Mouse (Mus musculus) hindbrain, embryonic 11.5 days (tissue): ENCODE results near the gene Cfap161. TPM values are rescaled to one million over a fixed set of nuclear protein-coding genes. Genes with fewer than 3 reads are reported as not detected.

Experiments used
- ATAC-seq: fragments of 200-750 bp; cut with Nextera tagmentation; 2 replicates; pipeline ENCODE4 v1.8.0; 2017; ENCODE audit warnings: mild to moderate bottlenecking, moderate TSS enrichment, moderate library complexity; ENCODE audit not compliant: low FRiP score
- DNase-seq: peaks from one replicate; pipeline ENCODE4 v3.0.0-alpha.2; 2015; ENCODE audit warnings: low spot score
- H3K27ac ChIP-seq: fragments of 300-500 bp; sonication (generic); 2 replicates; pipeline ENCODE4 v1.5.1; 2014; ENCODE audit warnings: mild to moderate bottlenecking, low read depth, low read length
- H3K27me3 ChIP-seq: fragments of 300-500 bp; sonication (generic); 2 replicates; pipeline ENCODE4 v1.6.1; 2014; ENCODE audit warnings: mild to moderate bottlenecking, low read length, moderate library complexity, mixed read lengths; ENCODE audit not compliant: control insufficient read depth, insufficient read depth
- H3K36me3 ChIP-seq: fragments of 300-500 bp; sonication (generic); 2 replicates; pipeline ENCODE4 v1.6.1; 2014; ENCODE audit warnings: mild to moderate bottlenecking, low read length, moderate library complexity, mixed read lengths; ENCODE audit not compliant: control insufficient read depth, insufficient read depth
- H3K4me1 ChIP-seq: fragments of 300-500 bp; sonication (generic); replicated peaks from 2 replicates; pipeline ENCODE4 v1.6.1; 2014; ENCODE audit warnings: low read length, mixed read lengths; ENCODE audit not compliant: control insufficient read depth, insufficient read depth
- H3K4me2 ChIP-seq: fragments of 300-500 bp; sonication (generic); replicated peaks from 2 replicates; pipeline ENCODE4 v1.6.1; 2014; ENCODE audit warnings: mild to moderate bottlenecking, low read depth, low read length
- H3K4me3 ChIP-seq: fragments of 300-500 bp; sonication (generic); 2 replicates; pipeline ENCODE4 v1.5.1; 2014; ENCODE audit warnings: low read depth, low read length
- H3K9ac ChIP-seq: fragments of 300-500 bp; sonication (generic); 2 replicates; pipeline ENCODE4 v1.6.1; 2014; ENCODE audit warnings: low read depth, low read length
- H3K9me3 ChIP-seq: fragments of 300-500 bp; sonication (generic); 2 replicates; pipeline ENCODE4 v1.6.1; 2016; ENCODE audit warnings: low read length; ENCODE audit not compliant: control insufficient read depth
- WGBS: fragments of 180-500 bp; shearing (Covaris S2); extraction: QIAGEN DNeasy Blood & Tissue Kit; methylation state at CpG from one replicate; pipeline ENCODE4 v1.1.7; 2014; 5-methylcytosine and 5-hydroxymethylcytosine counted together
- polyA plus RNA-seq: library from polyadenylated mRNA; unstranded; fragments of >200 nt; fragmentation: Nextera tagmentation; extraction: Ambion mirVana; gene quantifications from 2 replicates; pipeline ENCODE4 v1.2.1, GENCODE M21; 2014

Gene Cfap161
- polyA plus RNA-seq, 1 experiment from 2014 or later: 1.5 TPM

DNA sequence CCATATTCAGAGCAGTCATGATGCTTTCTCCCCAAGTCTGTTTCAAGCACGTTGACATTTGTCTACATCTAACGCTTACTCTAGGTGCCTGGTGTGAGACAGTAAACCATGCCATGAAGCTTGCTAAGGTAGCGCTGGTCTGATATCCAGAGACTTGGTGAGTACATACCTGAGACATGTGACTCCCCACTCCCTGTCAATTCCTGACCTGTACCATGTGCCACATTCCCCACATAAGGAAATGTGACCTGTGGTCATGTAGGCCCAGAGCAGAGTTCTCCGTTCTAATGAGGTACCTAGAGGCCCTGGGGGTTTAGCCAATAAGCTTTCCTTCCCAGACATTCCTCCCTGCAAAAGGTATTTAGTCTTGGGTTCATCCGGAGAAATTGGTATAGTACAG is 22.2 kb upstream of the Cfap161 start:
- no peak overlapping the region for H3K4me2 ChIP-seq
- no peaks in the 10 kb centered on the region for H3K4me1 ChIP-seq
- no peak for ATAC-seq
- H3K9me3 ChIP-seq: no peaks in the 10 kb centered on the region
- no peak overlapping the region for H3K27ac ChIP-seq
- no peak overlapping the region for H3K4me3 ChIP-seq
- H3K9ac ChIP-seq: no peak overlapping the region
- no peaks in the 10 kb centered on the region for H3K36me3 ChIP-seq
- H3K27me3 ChIP-seq: no peaks in the 10 kb centered on the region
- no peak for DNase-seq
- 92% methylated on average over 5 of the region's 5 CpGs for WGBS

DNA sequence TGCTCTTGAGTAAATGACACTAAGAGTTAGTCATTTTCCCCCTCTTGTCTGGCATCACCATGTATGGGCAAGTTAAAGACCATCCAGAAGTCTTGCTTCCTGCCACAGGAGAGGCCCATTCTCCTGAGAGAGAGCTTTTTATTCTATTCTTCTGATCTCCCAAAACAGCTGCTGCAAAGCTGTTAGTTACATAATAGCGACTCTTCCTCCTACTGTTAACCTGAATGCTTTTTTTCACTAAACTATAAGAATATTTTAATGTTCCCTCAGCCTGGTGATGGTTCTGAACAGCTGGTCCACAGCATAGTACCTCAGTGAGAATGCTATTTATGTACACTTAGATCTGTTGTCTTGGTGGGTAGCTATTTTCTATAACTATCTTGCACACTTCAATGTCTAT is 21.0 kb upstream of the Cfap161 start:
- DNase-seq (no peak), ATAC-seq (no peak)
- Histone ChIP-seq H3K9me3 (no peaks in the 10 kb centered on the region), H3K4me1 (no peaks in the 10 kb centered on the region), H3K9ac (no peak overlapping the region), H3K36me3 (no peaks in the 10 kb centered on the region), H3K4me3 (no peak overlapping the region), H3K4me2 (no peak overlapping the region), H3K27me3 (no peaks in the 10 kb centered on the region), H3K27ac (no peak overlapping the region)
- WGBS: 83% methylated on average over 1 of the region's 1 CpGs

DNA sequence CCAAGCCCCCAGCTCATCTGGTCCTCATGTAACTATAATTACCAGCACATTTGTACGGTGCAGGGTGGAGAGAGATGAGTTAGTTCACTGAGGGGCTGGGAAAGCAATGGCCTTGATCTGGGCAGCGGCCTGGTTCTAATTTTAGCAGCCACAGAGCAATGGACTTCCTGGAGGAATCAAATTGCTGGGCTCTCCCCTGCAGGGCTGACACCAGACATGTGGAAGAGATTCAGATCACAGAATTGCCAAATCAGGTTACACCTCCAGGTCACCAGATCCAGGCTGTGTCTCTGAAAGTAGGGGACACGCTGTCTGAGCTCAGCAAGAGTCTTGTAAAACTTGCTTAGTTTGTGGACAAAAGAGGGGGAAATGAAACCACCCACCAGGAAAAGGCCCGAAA is 19.3 kb upstream of the Cfap161 start:
- Histone ChIP-seq H3K9me3 (no peaks in the 10 kb centered on the region), H3K4me3 (no peak overlapping the region), H3K9ac (no peak overlapping the region), H3K4me1 (peaks cover 4% of the 10 kb centered on the region; the same call in 1 of the 2 replicates), H3K27me3 (no peaks in the 10 kb centered on the region), H3K36me3 (no peaks in the 10 kb centered on the region), H3K4me2 (no peak overlapping the region), H3K27ac (no peak overlapping the region)
- WGBS: 22% methylated on average over 4 of the region's 4 CpGs
- DNase-seq (peak; percentile 60), ATAC-seq (peak; percentile 37)

DNA sequence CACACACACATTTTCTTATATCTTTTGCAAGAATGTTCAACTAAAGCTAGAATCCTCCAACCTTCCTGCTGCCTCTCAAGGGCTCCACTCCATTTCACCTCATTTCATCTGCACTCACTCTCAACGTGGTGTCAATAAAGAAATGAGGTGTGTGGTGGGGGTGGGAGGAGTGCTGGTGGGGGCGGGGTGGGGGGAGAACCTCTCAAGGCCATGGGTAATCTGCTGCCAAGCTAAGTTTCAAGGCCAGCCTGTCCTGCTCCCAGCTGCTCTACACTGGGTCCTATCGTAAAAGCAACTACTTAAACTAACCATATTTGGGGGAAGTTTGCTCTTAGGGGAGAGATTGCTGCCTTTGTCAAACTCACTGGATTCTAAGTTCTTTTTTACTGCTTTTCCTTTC is 18.8 kb upstream of the Cfap161 start:
- WGBS: 26% methylated on average over 3 of the region's 3 CpGs
- no peaks in the 10 kb centered on the region for H3K36me3 ChIP-seq
- no peak for DNase-seq
- H3K4me2 ChIP-seq: no peak overlapping the region
- no peak overlapping the region for H3K9ac ChIP-seq
- H3K9me3 ChIP-seq: no peaks in the 10 kb centered on the region
- H3K4me3 ChIP-seq: no peak overlapping the region
- no peak for ATAC-seq
- peaks cover 4% of the 10 kb centered on the region; the same call in 1 of the 2 replicates for H3K4me1 ChIP-seq
- 0 out of 2 replicates have a peak overlapping the region, but pooled peaks have one; percentile 49 for H3K27ac ChIP-seq
- H3K27me3 ChIP-seq: no peaks in the 10 kb centered on the region

DNA sequence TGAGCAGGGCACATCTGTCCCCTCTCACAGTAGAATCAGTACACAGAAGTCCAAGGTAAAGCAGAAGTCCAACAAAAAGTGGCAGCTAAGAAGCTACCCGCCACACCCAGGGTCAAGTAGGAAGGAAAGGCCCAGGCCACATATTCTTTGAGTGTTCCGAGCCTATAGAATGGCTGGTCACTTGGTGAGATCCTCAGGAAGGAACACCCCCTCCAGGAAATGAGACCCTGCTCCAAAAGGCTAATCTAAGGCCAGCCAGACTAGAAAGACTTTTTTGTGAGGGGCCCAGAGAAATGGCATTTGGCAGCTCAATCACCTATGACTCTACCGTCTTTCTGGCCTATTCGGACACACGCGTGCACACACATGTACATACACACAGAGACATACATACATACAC is 18.3 kb upstream of the Cfap161 start:
- H3K27ac ChIP-seq: no peak overlapping the region
- DNase-seq: peak; percentile 17
- peaks cover 4% of the 10 kb centered on the region; the same call in 1 of the 2 replicates for H3K4me1 ChIP-seq

DNA sequence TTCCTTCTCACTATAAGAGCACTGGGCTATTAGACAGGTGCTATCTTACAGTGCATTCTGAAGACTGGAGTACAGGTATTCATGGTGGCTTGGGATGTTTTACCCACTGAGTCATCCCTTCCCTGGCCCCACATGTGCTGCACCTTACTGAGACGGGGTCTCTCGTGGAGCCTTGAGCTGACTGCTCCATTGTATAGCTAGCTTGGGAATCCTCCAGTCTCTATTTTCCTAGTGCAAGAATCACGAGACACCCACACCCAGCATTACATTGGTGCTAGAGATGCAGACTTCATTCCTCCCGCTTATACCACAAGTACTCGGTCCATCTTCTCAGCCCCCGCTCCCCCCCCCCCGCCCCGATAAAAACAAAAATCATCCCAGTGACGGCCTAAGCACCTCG is 17.9 kb upstream of the Cfap161 start:
- H3K27ac ChIP-seq: no peak overlapping the region
- no peak for DNase-seq

More for the DNA sequence above, 18.3 kb upstream of the Cfap161 start:
- Histone ChIP-seq H3K36me3 (no peaks in the 10 kb centered on the region), H3K4me3 (no peak overlapping the region), H3K9ac (no peak overlapping the region), H3K27me3 (no peaks in the 10 kb centered on the region), H3K4me2 (no peak overlapping the region), H3K9me3 (no peaks in the 10 kb centered on the region)
- 85% methylated on average over 6 of the region's 6 CpGs for WGBS
- no peak for ATAC-seq

DNA sequence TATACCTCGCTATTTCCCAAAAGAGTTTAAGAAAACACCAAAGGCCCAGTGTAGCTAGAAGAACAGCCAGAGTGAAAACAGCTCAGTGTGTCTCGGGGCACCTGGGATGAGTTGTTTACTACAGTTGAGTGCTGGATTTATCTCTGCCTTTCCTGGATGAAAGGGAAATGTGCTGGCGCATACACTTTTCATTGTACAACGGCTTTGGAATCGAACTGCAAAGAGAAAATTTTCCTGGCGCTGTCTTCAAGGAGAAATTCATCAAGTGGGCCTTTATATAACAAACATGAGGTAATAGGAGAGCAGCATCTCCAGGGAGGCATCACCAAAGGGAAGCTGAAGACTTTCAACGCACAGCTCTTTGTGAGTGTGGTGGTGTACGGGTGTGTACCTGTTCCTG is 17.2 kb upstream of the Cfap161 start:
- WGBS: 87% methylated on average over 8 of the region's 8 CpGs
- H3K27ac ChIP-seq: no peak overlapping the region
- no peaks in the 10 kb centered on the region for H3K36me3 ChIP-seq
- H3K4me2 ChIP-seq: no peak overlapping the region
- no peak overlapping the region for H3K4me3 ChIP-seq
- DNase-seq (no peak), ATAC-seq (no peak)
- no peaks in the 10 kb centered on the region for H3K27me3 ChIP-seq
- H3K4me1 ChIP-seq: peaks cover 4% of the 10 kb centered on the region; the same call in 1 of the 2 replicates
- no peak overlapping the region for H3K9ac ChIP-seq
- no peaks in the 10 kb centered on the region for H3K9me3 ChIP-seq

More for the DNA sequence above, 17.9 kb upstream of the Cfap161 start:
- H3K36me3 ChIP-seq: no peaks in the 10 kb centered on the region
- H3K4me3 ChIP-seq: no peak overlapping the region
- no peaks in the 10 kb centered on the region for H3K27me3 ChIP-seq
- no peak overlapping the region for H3K9ac ChIP-seq
- 72% methylated on average over 10 of the region's 10 CpGs for WGBS
- no peaks in the 10 kb centered on the region for H3K9me3 ChIP-seq
- peaks cover 4% of the 10 kb centered on the region; the same call in 1 of the 2 replicates for H3K4me1 ChIP-seq
- H3K4me2 ChIP-seq: no peak overlapping the region
- ATAC-seq: no peak

DNA sequence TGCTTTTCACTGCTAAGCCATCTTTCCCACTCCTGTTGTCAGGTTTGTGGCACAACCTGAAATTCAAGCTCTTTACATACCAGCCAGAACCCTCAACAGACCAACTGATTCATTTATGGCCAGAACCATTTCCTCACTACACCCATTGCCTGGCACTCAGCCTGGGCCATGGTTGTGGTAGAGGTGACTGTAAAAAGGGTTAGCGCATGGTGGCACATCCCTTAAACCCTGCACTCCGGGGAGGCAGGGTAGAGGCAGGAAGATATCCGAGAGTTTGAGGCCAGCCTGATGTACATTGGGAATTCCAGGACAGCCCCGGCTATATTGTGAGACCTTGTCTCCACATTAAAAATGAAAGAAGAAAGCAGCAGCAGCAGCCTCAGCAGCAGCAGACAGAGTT is 16.8 kb upstream of the Cfap161 start:
- DNase-seq (no peak), ATAC-seq (no peak)
- H3K36me3 ChIP-seq: no peaks in the 10 kb centered on the region
- no peak overlapping the region for H3K27ac ChIP-seq
- no peak overlapping the region for H3K9ac ChIP-seq
- peaks cover 4% of the 10 kb centered on the region; the same call in 1 of the 2 replicates for H3K4me1 ChIP-seq
- no peak overlapping the region for H3K4me3 ChIP-seq
- 88% methylated on average over 4 of the region's 4 CpGs for WGBS
- no peaks in the 10 kb centered on the region for H3K9me3 ChIP-seq
- H3K4me2 ChIP-seq: no peak overlapping the region
- H3K27me3 ChIP-seq: no peaks in the 10 kb centered on the region

DNA sequence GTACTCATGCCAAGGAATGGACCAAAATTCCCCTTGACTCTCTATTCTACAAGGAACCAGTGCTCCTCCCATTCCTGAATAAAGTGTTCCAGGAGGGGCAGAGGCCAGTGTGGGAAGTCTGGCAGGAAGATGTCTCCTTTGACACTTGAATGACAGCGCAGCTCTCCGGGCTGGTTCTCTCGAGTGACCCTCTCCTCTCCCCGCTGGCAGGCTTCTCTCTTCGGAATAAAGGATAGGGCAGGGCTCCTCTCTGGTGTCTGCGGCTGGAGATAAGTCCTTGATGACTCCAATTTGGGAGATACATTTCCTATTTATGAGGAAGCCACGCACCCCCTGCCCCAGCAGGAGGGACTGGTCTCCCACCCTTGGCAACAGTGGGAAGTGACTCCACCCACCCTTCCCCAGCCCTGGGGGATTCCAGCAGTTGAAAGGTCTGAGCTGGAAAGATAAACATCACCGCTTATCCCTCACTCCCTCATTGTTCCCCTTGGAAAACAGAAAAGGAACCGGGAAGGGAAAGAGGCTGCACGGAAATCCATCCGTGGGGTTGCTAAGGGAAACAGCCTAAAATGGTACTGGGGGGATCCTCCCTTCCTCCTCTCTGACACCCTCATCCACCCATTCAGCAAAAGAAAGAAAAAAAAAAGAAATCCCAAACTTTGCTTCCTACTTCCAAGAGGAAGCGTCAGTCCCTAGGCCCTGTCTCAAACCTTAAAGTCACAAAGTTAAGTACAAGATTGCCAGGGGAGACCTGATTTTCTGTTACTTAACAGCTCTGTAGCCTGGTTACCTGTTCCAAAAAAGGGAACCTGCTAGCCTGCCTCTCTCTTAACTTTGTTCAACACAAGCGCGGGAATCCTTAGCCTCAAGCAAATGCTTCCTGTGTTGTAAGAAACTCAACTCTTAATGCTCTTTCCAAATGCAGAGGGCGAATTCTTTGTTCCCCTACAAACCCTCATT is 15.7 kb upstream of the Cfap161 start:
- no peak overlapping the region for H3K4me3 ChIP-seq
- H3K9me3 ChIP-seq: no peaks in the 10 kb centered on the region
- 14% methylated on average over 15 of the region's 15 CpGs for WGBS
- H3K9ac ChIP-seq: no peak overlapping the region
- no peaks in the 10 kb centered on the region for H3K27me3 ChIP-seq
- H3K36me3 ChIP-seq: no peaks in the 10 kb centered on the region
- peaks cover 4% of the 10 kb centered on the region; the same call in 1 of the 2 replicates for H3K4me1 ChIP-seq
- no peak overlapping the region for H3K27ac ChIP-seq
- DNase-seq (peak; percentile 48), ATAC-seq (peak; percentile 34; the same call in 1 of the 2 replicates)
- no peak overlapping the region for H3K4me2 ChIP-seq
